Mouse (Mus musculus) lung, postnatal 25 days (tissue): ENCODE data around the gene Stat1.

Experiments used
- DNase-seq: peaks from one replicate; pipeline ENCODE4 v3.0.0; 2022; ENCODE audit warnings: low spot score

The Stat1 gene

DNA sequence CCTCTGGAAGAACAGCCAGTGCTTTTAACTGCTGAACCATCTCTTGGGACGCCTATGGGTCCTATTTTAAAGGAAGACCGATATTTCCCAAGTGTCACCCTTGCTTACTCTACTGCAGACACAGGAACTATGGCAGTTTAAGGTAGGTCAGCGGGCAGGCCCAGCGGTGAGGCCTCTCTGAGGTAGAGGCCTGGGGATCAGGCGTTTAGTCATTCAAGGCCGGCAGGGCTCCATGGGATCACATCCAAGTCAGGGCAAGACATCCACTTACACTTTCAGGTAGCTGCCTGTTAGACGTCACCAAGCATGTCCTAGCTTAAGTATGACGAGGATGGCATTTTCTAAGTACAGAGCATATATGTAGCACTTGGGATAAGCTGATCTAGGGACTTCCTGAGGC lies 41.9 kb downstream of the Stat1 start:
- DNase-seq = no peak

- no peak for DNase-seq
These were observed 44.6 kb downstream of the Stat1 start for GRCm38 (mm10) chr1:52163707-52164457.

DNA sequence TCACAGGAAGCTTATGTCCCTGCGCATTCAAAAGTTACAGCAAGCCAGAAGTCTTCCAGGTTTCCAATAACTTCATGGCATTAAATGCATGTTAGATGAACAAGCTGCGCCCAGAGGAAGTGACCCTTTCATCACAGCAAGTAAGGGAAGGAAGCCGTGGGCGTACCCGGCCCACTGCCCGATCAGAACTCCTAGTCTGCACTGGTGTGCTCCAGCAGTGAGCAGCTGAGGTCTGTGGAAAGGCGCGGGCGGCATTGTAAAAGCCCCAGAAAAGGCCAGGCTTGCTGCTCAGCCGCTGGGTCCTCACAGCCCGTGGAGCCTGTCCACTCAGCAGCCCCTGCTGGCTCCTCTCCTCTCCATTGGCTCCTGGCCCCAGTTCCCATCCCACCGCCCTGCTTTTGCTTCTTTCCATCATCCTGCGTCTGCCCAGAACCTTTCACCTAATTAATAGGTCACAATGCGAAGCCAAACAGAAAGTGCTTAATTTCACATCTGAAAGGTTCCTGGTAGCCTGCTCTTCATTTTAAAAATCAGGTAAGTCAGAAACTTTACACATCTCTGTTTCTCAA lies 47.5 kb downstream of the Stat1 start:
- DNase-seq = no peak

DNA sequence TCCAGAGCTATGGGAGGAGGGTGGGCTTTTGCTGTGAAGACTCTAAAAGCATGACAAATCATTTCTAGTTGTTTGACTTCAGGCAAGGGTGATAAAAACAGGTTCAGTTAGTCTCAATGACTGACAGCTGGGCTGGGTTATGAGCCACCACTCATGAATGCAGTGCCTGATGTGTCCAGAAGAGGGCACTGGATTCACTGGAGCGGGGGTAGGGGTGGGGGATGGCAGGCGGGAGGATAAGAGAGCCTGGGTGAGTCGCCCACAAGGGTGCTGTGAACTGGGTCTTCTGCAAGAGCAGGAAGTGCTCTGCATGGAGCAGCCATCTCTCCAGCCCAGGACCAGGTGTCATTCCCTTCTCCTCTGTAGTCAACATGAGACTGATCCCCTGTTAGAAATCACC lies 50.8 kb downstream of the Stat1 start:
- no peak for DNase-seq

GRCm38 (mm10) chr1:52170747-52171146 lies 51.5 kb downstream of the Stat1 start:
- DNase-seq = no peak

- no peak for DNase-seq
These were observed 52.0 kb downstream of the Stat1 start for GRCm38 (mm10) chr1:52171271-52171670.

DNA sequence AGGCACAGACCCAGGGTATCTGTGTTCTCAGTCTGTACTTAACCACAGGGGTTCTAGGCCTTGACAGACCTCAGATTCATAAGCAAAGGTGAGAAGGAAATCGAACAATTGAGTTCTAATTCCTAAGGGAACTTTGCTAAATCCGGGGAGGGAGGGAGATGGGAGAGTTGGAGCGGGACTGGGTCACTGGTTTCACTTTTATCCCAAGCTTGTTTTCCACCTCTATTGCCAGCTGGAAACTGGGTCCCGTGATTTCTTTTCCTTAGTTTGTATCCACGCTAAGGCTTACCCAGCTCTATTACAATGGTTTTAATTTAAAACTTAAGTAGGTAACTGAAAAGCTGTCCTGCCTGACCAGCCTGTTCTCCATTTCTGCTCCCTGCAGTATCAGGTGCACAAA lies 56.1 kb downstream of the Stat1 start:
- DNase-seq = no peak

GRCm38 (mm10) chr1:52175983-52176382 lies 56.7 kb downstream of the Stat1 start:
- no peak for DNase-seq

GRCm38 (mm10) chr1:52176999-52177398 lies 57.8 kb downstream of the Stat1 start:
- no peak for DNase-seq

- DNase-seq = no peak
These were observed 60.8 kb downstream of the Stat1 start for GRCm38 (mm10) chr1:52179939-52180568.

- DNase-seq = no peak
These were observed 62.8 kb downstream of the Stat1 start for GRCm38 (mm10) chr1:52181994-52182393.

DNA sequence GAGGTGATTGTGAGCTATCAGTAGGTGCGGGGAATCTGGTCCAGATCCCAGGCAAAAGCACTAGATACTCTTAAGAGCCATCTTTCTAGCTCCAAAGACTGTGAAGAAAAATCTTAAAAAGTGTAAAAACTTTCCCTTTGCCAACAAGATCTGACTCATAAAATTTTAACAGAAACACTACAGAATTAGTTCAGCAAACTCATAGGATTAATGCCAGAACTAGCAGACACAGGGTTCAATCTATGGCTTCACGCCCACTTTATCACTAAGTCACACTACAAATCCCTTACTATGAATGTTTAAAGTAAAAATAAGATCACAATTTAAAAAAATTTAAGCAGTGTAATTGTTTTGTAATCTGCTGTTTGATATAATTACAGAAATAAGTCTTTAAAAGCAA lies 63.8 kb downstream of the Stat1 start:
- no peak for DNase-seq
